Mouse (Mus musculus): ENCODE measurements at regions not wholly inside any gene's neighbourhood (a gene's known extent, or its start where the extent isn't known, plus 50 kb on each side); places are given as distances from the start of the nearest gene placed in this dataset.

DNA sequence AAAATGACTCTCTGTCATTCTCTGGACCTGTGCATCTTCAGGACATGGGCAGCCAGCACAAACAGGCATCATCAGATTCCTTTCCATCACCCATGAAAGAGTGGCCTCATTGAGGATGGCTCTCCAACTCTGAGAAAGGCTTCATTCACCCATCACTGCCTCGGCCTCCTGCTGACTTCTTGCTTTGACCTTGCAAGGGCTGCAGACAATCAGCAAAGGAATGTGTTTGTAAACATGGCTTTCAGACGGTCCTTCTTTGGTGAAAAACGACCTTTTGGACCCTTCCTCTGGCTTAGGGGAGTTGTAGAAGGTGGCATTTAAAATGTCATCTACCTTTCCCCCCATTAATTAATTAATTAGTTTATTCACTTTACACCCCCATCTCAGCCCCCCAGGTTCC, 134.3 kb downstream of the Moxd1 start:
- Histone ChIP-seq H3K27ac (replicated peaks) (no peak overlapping the region), H3K9me3 (no peaks in the 10 kb centered on the region), H3K4me3 (no peak overlapping the region), H3K27me3 (no peaks in the 10 kb centered on the region), H3K36me3 (no peaks in the 10 kb centered on the region), H3K4me2 (replicated peaks) (no peak overlapping the region), H3K4me1 (no peaks in the 10 kb centered on the region), H3K9ac (replicated peaks) (no peak overlapping the region)
- WGBS, result 16% methylated on average over 3 of the region's 3 CpGs
- no peak for ATAC-seq (replicated peaks)

DNA sequence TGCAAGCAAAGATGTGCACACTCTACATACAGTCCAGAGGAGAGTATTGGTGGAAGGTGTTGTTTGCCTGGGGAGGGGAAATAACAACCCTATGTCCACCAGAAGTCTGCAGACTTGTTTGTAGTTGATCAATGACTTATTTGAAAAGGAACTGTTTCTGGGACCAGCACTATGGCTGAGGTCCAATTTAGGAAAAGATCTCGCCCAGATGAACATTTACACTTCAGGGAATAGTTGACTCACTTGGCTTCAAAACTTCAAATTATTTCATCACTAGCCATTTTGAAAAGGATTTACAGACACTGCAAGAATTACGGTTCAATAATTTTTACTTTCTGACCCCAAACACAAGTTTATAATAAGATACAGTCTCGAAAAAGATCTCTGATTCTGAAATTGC, 138.1 kb downstream of the Moxd1 start:
- Histone ChIP-seq H3K4me3 (no peak overlapping the region), H3K27me3 (no peaks in the 10 kb centered on the region), H3K4me2 (replicated peaks) (no peak overlapping the region), H3K27ac (replicated peaks) (no peak overlapping the region), H3K9ac (replicated peaks) (no peak overlapping the region), H3K4me1 (peaks cover 4% of the 10 kb centered on the region; the same call in 1 of the 2 replicates), H3K36me3 (no peaks in the 10 kb centered on the region), H3K9me3 (no peaks in the 10 kb centered on the region)
- 91% methylated on average over 3 of the region's 3 CpGs for WGBS
- no peak for ATAC-seq (replicated peaks)

DNA sequence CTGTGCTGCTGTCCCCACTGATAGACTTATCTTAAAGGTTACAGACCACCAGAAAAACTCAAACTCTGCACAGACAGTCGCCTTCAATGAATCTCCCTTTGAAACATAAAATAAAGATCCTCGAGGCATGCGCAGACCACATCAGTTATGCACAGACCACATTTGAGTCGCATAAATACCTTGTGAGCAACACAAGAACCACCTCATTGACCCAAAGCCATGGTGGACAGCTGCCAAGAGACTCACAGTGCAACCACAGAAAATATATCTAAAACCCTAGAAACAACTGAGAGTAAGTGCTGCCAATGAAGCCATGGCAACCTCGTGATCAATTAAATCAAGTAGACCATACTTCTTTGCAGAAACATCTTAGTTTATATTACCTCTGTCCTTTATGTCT, 142.1 kb downstream of the Moxd1 start:
- Histone ChIP-seq H3K36me3 (no peaks in the 10 kb centered on the region), H3K9ac (replicated peaks) (no peak overlapping the region), H3K4me3 (no peak overlapping the region), H3K27me3 (no peaks in the 10 kb centered on the region), H3K4me2 (replicated peaks) (no peak overlapping the region), H3K27ac (replicated peaks) (no peak overlapping the region), H3K4me1 (peaks cover 4% of the 10 kb centered on the region; the same call in 1 of the 2 replicates), H3K9me3 (no peaks in the 10 kb centered on the region)
- ATAC-seq (replicated peaks), result no peak
- WGBS, result 70% methylated on average over 5 of the region's 5 CpGs

DNA sequence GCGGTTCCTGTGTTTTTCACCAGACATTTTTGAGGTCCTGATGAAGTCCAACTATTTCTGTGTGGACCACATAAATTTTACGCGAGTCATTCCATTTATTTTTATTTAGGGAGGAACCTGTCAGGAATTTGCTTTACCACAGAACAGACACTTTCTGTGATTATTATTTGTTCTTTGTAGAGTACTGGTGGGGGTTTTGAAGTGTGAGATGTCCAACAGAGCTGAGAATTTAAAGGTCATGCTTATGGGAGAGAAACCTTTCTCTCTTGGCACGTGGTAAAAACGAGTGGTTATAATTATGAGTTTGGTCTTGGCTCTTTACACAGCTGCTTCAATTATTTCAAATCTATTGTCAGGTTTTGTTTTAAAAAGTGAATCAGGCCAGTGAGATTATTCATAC, 143.7 kb downstream of the Moxd1 start:
- H3K9me3 ChIP-seq, result no peaks in the 10 kb centered on the region
- peaks cover 4% of the 10 kb centered on the region; the same call in 1 of the 2 replicates for H3K4me1 ChIP-seq
- H3K27me3 ChIP-seq, result no peaks in the 10 kb centered on the region
- WGBS, result 68% methylated on average over 5 of the region's 5 CpGs
- no peak overlapping the region for H3K4me3 ChIP-seq
- no peak overlapping the region for H3K27ac ChIP-seq (replicated peaks)
- no peak overlapping the region for H3K9ac ChIP-seq (replicated peaks)
- H3K36me3 ChIP-seq, result no peaks in the 10 kb centered on the region
- no peak for ATAC-seq (replicated peaks)
- no peak overlapping the region for H3K4me2 ChIP-seq (replicated peaks)

DNA sequence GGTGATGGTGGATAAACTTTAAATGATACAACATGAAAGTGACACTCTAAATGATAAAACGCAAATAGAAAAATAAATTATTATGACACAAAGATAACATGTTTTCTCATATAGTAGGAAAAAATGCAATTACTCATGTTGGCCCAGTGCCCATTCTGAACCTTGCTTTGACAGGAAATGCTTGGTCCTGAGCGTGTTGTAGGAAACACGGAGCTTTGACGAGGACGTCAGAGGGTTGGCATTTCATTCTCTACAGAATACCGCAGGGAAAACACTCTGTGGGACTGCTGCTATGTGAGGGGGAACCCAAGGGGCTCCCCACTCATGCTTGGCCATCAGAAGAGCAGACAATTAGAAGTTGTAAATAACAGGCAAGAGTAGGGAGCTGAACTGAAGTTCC, 150.6 kb downstream of the Moxd1 start:
- no peak overlapping the region for H3K9ac ChIP-seq (replicated peaks)
- H3K27ac ChIP-seq (replicated peaks), result no peak overlapping the region
- ATAC-seq (replicated peaks), result no peak
- H3K4me3 ChIP-seq, result no peak overlapping the region
- no peak overlapping the region for H3K4me2 ChIP-seq (replicated peaks)
- no peaks in the 10 kb centered on the region for H3K9me3 ChIP-seq
- no peaks in the 10 kb centered on the region for H3K36me3 ChIP-seq
- WGBS, result 56% methylated on average over 6 of the region's 6 CpGs
- no peaks in the 10 kb centered on the region for H3K27me3 ChIP-seq
- no peaks in the 10 kb centered on the region for H3K4me1 ChIP-seq

DNA sequence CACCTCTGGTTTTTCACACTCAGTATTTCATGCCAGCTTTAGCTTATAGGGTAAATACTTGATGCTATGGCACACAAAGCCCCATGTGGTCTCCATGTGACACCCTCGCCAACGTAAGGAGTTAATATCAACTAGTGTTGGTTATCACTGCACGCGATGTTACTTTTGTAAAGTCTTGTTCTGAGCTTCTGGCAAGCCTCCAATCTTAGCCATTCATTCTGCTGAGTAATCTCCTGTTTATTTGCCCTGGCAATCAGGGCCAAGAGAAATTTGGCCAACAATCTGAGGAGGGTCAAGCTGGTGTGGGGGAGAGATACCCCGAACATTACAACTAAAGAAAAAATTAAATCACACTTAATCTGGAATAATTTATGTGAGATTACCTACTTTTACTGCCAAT, 156.0 kb downstream of the Moxd1 start:
- no peak overlapping the region for H3K4me3 ChIP-seq
- no peaks in the 10 kb centered on the region for H3K9me3 ChIP-seq
- H3K27ac ChIP-seq (replicated peaks), result no peak overlapping the region
- H3K4me1 ChIP-seq, result no peaks in the 10 kb centered on the region
- H3K4me2 ChIP-seq (replicated peaks), result no peak overlapping the region
- ATAC-seq (replicated peaks), result no peak
- no peak overlapping the region for H3K9ac ChIP-seq (replicated peaks)
- WGBS, result 65% methylated on average over 5 of the region's 5 CpGs
- no peaks in the 10 kb centered on the region for H3K27me3 ChIP-seq
- no peaks in the 10 kb centered on the region for H3K36me3 ChIP-seq

DNA sequence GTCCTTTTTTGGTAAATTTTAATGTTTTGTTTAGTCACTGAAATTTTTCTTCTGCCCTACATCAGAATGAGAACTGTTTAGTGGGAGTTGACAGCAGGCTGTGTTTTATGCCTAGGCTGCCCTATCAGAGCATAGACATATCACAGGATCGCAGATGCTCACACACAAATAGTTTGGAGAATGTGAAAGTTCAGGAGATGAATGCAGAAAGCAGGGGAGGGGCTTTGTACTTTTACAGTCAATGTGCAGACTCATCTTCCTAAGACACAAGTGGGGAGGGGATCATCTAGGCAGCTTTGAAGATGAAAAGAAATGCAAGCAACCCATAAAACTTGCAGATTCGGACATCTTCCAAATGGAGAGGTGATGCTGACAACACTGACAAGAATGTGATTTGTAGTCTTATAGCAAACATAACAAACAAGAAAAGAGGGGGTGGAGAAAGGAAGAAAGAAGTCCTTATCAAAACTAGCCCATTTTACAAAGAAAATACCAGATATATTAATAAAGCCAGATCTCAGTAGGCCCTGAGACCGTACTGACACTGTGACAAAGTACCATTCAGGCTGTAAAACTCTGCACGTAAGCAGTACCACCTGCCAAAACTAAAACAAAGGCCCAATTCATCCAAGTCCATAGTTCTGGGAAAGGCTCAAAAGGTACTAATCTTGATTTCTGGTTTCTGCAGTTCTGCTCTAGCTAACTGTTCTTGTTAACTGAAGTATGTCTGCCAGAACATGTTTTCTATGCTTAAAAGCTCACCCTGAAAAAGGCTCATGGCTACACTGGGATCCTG, 157.4 kb downstream of the Moxd1 start:
- H3K4me2 ChIP-seq (replicated peaks), result no peak overlapping the region
- no peak overlapping the region for H3K27ac ChIP-seq (replicated peaks)
- no peak overlapping the region for H3K9ac ChIP-seq (replicated peaks)
- no peaks in the 10 kb centered on the region for H3K36me3 ChIP-seq
- H3K9me3 ChIP-seq, result no peaks in the 10 kb centered on the region
- H3K4me3 ChIP-seq, result no peak overlapping the region
- 0 out of 2 replicates have a peak, but pooled peaks have one; percentile 35 for ATAC-seq (replicated peaks)
- H3K4me1 ChIP-seq, result no peaks in the 10 kb centered on the region
- no peaks in the 10 kb centered on the region for H3K27me3 ChIP-seq
- 66% methylated on average over 4 of the region's 4 CpGs for WGBS

DNA sequence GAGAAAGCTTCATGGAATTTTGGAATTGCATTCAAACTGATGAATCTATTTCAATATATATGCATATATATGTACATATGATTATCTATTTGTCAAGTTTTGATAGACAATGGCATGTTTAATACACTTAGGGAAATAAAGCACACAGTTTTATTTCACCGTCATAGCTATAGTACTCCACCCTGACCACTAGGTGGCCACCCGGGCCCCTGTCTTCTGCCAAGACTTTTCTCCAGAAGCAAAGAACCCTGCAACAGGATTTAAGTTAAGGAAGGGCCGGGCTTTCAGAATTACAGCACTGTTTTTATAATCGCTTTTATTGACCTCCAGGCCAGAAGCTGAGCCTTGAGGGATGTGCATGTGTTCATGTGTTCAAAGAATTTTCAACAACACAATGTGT, 158.6 kb downstream of the Moxd1 start:
- Histone ChIP-seq H3K4me1 (no peaks in the 10 kb centered on the region), H3K4me2 (replicated peaks) (no peak overlapping the region), H3K27ac (replicated peaks) (no peak overlapping the region), H3K36me3 (no peaks in the 10 kb centered on the region), H3K4me3 (no peak overlapping the region), H3K9ac (replicated peaks) (no peak overlapping the region), H3K9me3 (no peaks in the 10 kb centered on the region), H3K27me3 (no peaks in the 10 kb centered on the region)
- ATAC-seq (replicated peaks), result no peak
- WGBS, result 29% methylated on average over 4 of the region's 4 CpGs

DNA sequence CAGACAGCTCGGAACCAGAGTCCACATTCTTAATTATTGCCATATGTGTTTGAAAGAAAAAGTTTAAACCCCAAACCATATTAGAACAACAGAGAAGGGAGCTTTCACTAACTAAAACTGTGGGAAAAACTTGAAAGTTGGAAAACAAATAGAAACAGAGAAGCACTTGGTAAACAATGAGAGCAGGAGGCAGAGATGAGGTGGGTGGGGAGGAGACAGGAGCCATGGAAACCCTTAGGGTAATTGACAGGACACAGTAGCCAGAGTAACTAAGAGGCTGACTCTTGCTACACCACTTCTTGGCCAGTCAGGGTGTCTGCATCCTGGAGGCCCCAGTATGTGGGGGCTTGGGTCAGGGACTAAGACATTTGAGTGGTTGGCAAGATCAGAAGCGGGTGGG, 160.7 kb downstream of the Moxd1 start:
- H3K27ac ChIP-seq (replicated peaks), result no peak overlapping the region
- ATAC-seq (replicated peaks), result no peak
- H3K4me1 ChIP-seq, result no peaks in the 10 kb centered on the region
- no peak overlapping the region for H3K4me2 ChIP-seq (replicated peaks)
- H3K9me3 ChIP-seq, result no peaks in the 10 kb centered on the region
- H3K36me3 ChIP-seq, result no peaks in the 10 kb centered on the region
- 97% methylated on average over 2 of the region's 2 CpGs for WGBS
- no peak overlapping the region for H3K4me3 ChIP-seq
- no peaks in the 10 kb centered on the region for H3K27me3 ChIP-seq
- H3K9ac ChIP-seq (replicated peaks), result no peak overlapping the region

DNA sequence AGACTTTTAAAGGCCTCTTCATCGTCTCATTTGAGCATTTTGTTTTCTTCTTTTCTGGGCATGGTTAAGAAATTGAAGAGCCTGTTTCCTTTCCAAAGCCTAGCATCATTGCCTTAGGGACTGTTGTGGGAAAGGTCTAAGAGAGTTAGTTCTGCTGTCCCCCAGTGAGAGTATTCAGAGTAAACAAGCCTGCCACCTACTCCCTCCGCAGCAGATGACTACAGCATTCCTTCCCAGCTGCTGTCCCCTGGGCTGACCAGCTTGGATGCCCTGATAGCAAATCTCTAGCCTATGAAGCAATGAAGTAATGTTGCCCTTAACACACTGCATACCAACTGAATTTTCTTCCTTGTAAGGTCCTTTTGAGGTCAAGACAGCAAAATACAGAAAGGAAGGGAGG, 164.9 kb downstream of the Moxd1 start:
- WGBS, result 72% methylated on average over 2 of the region's 2 CpGs

DNA sequence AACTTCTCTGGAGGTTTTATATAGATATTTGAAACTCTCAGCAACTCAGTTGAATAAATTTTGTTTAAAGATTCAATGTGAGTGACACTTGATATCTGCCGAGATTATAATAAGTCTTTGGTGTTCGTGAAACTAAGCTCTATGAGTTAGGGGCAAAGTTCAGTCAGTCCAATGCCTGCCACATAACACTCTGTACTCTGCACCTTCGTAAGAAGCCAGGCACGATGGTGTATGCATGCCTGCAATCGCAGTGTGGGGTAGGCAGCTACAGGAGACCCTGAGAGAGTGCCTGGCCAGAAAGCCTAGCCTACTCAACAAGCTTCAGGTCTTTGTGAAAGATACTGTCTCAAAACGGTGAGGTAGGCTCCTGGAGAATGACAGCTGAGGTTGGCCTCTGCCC, 167.7 kb downstream of the Moxd1 start:
- WGBS, result 81% methylated on average over 6 of the region's 6 CpGs
- H3K4me1 ChIP-seq, result no peaks in the 10 kb centered on the region
- H3K27ac ChIP-seq (replicated peaks), result no peak overlapping the region
- ATAC-seq (replicated peaks), result no peak
- no peak overlapping the region for H3K9ac ChIP-seq (replicated peaks)
- no peaks in the 10 kb centered on the region for H3K9me3 ChIP-seq
- H3K36me3 ChIP-seq, result no peaks in the 10 kb centered on the region
- H3K4me2 ChIP-seq (replicated peaks), result no peak overlapping the region
- no peaks in the 10 kb centered on the region for H3K27me3 ChIP-seq
- no peak overlapping the region for H3K4me3 ChIP-seq

More for the DNA sequence above, 164.9 kb downstream of the Moxd1 start:
- no peaks in the 10 kb centered on the region for H3K9me3 ChIP-seq
- no peaks in the 10 kb centered on the region for H3K36me3 ChIP-seq
- no peak overlapping the region for H3K4me2 ChIP-seq (replicated peaks)
- H3K4me1 ChIP-seq, result no peaks in the 10 kb centered on the region
- H3K27ac ChIP-seq (replicated peaks), result no peak overlapping the region
- ATAC-seq (replicated peaks), result no peak
- no peak overlapping the region for H3K9ac ChIP-seq (replicated peaks)
- H3K4me3 ChIP-seq, result no peak overlapping the region
- no peaks in the 10 kb centered on the region for H3K27me3 ChIP-seq

DNA sequence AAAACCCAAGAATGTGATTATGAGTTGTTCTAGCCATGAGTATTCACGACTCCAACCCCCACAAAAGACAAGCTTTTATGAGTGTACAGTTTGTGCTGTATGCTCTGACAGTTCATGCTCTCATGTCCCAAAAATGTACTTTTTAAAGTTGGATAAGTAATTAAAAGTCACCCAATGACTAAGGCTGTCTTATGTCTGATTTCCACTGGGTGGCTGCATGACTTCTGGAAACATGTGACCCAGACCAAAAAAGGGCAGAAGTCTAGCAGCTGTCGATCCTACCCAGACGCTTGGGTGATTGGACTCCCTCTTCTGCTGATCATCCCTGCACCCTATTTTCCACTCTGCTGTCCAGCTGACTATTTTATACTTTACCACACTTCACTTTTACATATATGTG, 168.7 kb downstream of the Moxd1 start:
- no peak for ATAC-seq (replicated peaks)
- H3K27ac ChIP-seq (replicated peaks), result no peak overlapping the region
- WGBS, result 80% methylated on average over 3 of the region's 3 CpGs
- H3K9ac ChIP-seq (replicated peaks), result no peak overlapping the region
- no peaks in the 10 kb centered on the region for H3K36me3 ChIP-seq
- no peaks in the 10 kb centered on the region for H3K9me3 ChIP-seq
- H3K4me2 ChIP-seq (replicated peaks), result no peak overlapping the region
- no peaks in the 10 kb centered on the region for H3K4me1 ChIP-seq
- H3K4me3 ChIP-seq, result no peak overlapping the region
- no peaks in the 10 kb centered on the region for H3K27me3 ChIP-seq
